Mouse (Mus musculus) C2C12 (cell line): ENCODE measurements around the gene B4galt1. TPM values are rescaled to one million over a fixed set of nuclear protein-coding genes. Genes with fewer than 3 reads are reported as not detected.

Experiments used
- H3K27me3 ChIP-seq: one replicate; pipeline ENCODE4 v1.6.1; 2011; ENCODE audit not compliant: control insufficient read depth, insufficient read depth, insufficient read length
- H3K36me3 ChIP-seq: one replicate; pipeline ENCODE4 v1.6.1; 2011; ENCODE audit not compliant: control insufficient read depth, insufficient read depth
- H3K4me3 ChIP-seq: one replicate; pipeline ENCODE4 v1.5.1; 2011; ENCODE audit warnings: mild to moderate bottlenecking, control low read depth; ENCODE audit not compliant: poor library complexity, insufficient read depth, severe bottlenecking
- H3K79me2 ChIP-seq: one replicate; pipeline ENCODE4 v1.6.1; 2011; ENCODE audit not compliant: control insufficient read depth, insufficient read depth
- H3K79me3 ChIP-seq: one replicate; pipeline ENCODE4 v1.6.1; 2011; ENCODE audit warnings: low read depth, control low read depth
- H3ac ChIP-seq: one replicate; pipeline ENCODE3; 2011; ENCODE audit warnings: low read depth; ENCODE audit not compliant: control insufficient read depth, insufficient read length
- CEBPB ChIP-seq: IDR thresholded peaks from one replicate; pipeline ENCODE4 v1.6.1; 2011; ENCODE audit warnings: low read depth, mild to moderate bottlenecking, control low read depth, moderate library complexity
- CTCF ChIP-seq: IDR thresholded peaks from one replicate; pipeline ENCODE4 v1.5.1; 2011; ENCODE audit not compliant: control insufficient read depth, insufficient read depth, insufficient read length
- FOSL1 ChIP-seq: IDR thresholded peaks from one replicate; pipeline ENCODE4 v1.8.0; 2011; ENCODE audit warnings: mild to moderate bottlenecking, low read length; ENCODE audit not compliant: poor library complexity, insufficient read depth, severe bottlenecking
- MAX ChIP-seq: IDR thresholded peaks from one replicate; pipeline ENCODE4 v1.6.1; 2011; ENCODE audit warnings: mild to moderate bottlenecking, control low read depth
- MYOD1 ChIP-seq: IDR thresholded peaks from one replicate; pipeline ENCODE4 v1.6.1; 2011; ENCODE audit warnings: low read depth; ENCODE audit not compliant: control insufficient read depth, insufficient read length
- MYOG ChIP-seq: IDR thresholded peaks from one replicate; pipeline ENCODE4 v1.6.1; 2011; ENCODE audit not compliant: control insufficient read depth, insufficient read length; ENCODE audit errors: extremely low read depth
- USF1 ChIP-seq: IDR thresholded peaks from one replicate; pipeline ENCODE4 v1.6.1; 2011; ENCODE audit warnings: low read depth, mild to moderate bottlenecking, control low read depth, moderate library complexity
- polyA plus RNA-seq: library from polyadenylated mRNA; unstranded; fragments of >200 nt; fragmentation: generic; extraction: Trizol; gene quantifications from one replicate; pipeline ENCODE4 v1.2.1, GENCODE M21; 2012; ENCODE audit warnings: missing spikeins

The B4galt1 gene
- polyA plus RNA-seq, 1 experiment: 42.2 TPM

GRCm38 (mm10) chr4:40843726-40844125 lies 10.1 kb downstream of the B4galt1 start:
- peaks cover 82% of the 10 kb centered on the region for H3K79me3 ChIP-seq

DNA sequence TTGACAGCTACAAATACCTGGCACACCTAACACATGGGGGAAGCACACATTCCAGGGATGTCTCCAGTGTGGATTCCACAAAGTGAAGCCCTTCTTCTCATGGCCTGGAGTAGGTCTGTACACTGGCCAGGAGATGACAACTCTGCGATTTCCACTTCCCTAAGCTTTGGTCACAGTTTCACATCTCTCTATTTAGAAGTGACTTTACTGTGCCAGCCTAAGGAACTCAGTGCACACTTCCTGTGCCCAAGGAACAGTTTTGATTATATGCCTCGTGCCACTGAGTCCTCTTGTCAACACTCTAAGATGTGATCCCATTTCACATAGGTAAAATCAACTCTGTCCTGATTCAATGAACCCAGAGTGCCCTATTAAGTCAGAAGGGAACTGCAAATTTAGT lies 13.4 kb downstream of the B4galt1 start:
- peaks cover 76% of the 10 kb centered on the region for H3K79me3 ChIP-seq
- TF ChIP-seq CTCF (no peak), USF1 (no peak), MYOG (no peak), MYOD1 (no peak), CEBPB (no peak), MAX (no peak), FOSL1 (no peak)
- H3ac ChIP-seq: no peak overlapping the region

More at GRCm38 (mm10) chr4:40843726-40844125, 10.1 kb downstream of the B4galt1 start:
- Histone ChIP-seq H3K4me3 (no peak overlapping the region), H3K79me2 (peaks cover 98% of the 10 kb centered on the region), H3ac (peak overlapping the region; percentile 20), H3K36me3 (no peaks in the 10 kb centered on the region), H3K27me3 (no peaks in the 10 kb centered on the region)
- TF ChIP-seq FOSL1 (no peak), CTCF (no peak), MYOG (no peak)

GRCm38 (mm10) chr4:40839251-40839650 lies 14.6 kb downstream of the B4galt1 start:
- H3K36me3 ChIP-seq: no peaks in the 10 kb centered on the region
- peaks cover 74% of the 10 kb centered on the region for H3K79me3 ChIP-seq
- H3ac ChIP-seq: no peak overlapping the region
- H3K4me3 ChIP-seq: no peak overlapping the region
- H3K27me3 ChIP-seq: no peaks in the 10 kb centered on the region
- peaks cover 98% of the 10 kb centered on the region for H3K79me2 ChIP-seq
- no peak for TF ChIP-seq MAX
- TF ChIP-seq MYOG: no peak
- no peak for TF ChIP-seq CEBPB

More for the DNA sequence above, 13.4 kb downstream of the B4galt1 start:
- H3K79me2 ChIP-seq: peaks cover 98% of the 10 kb centered on the region
- H3K27me3 ChIP-seq: no peaks in the 10 kb centered on the region
- H3K4me3 ChIP-seq: no peak overlapping the region
- no peaks in the 10 kb centered on the region for H3K36me3 ChIP-seq

DNA sequence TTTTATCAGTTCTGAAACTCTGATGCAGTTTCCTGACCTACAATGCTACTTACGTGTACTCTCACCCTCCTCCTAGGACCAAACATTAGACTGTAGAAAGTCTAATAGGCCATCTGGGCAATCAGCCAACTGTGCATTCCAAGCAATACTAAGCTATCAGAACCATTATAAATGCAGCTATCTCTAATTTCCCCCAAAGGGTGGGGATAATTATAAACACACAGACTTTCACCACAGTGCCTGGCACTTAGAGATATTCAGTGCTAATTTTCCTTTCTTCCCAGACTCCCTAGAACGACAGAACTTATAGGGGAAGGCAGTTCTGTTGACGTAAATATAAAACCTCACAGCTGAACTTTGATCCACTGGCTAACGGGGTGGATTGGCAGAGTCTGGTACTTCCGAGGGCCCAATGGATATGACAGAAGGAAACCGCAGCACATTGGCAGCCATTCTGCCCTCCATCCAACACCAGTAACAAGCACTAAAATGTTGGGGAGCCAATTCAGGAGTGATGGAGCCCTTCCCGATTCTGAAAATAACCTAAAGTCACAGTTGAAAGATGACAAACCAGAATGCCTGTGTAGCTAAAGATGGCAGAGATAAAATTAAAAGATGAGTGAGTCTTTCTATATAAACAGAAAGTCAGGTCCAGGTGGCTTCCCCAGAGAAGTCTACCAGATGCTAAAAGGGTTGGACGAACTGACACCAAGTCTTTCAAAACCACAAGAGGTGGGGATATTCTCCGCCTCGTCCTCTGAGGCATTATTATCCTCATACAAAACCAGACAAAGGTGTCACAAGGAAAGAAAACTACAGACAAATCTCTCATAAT lies 16.1 kb downstream of the B4galt1 start:
- TF ChIP-seq CEBPB (no peak), MYOG (no peak), FOSL1 (no peak)
- Histone ChIP-seq H3K4me3 (no peak overlapping the region), H3K36me3 (peaks cover 9% of the 10 kb centered on the region), H3K27me3 (no peaks in the 10 kb centered on the region), H3K79me2 (peaks cover 98% of the 10 kb centered on the region), H3ac (no peak overlapping the region), H3K79me3 (peaks cover 79% of the 10 kb centered on the region)

GRCm38 (mm10) chr4:40837008-40837407 lies 16.8 kb downstream of the B4galt1 start:
- no peak overlapping the region for H3ac ChIP-seq
- no peaks in the 10 kb centered on the region for H3K27me3 ChIP-seq
- H3K36me3 ChIP-seq: peaks cover 9% of the 10 kb centered on the region
- H3K79me2 ChIP-seq: peaks cover 98% of the 10 kb centered on the region
- peaks cover 77% of the 10 kb centered on the region for H3K79me3 ChIP-seq
- no peak overlapping the region for H3K4me3 ChIP-seq
- TF ChIP-seq MYOD1 (no peak), MAX (no peak), FOSL1 (no peak), USF1 (no peak), CEBPB (no peak), MYOG (no peak), CTCF (no peak)

- Histone ChIP-seq H3K27me3 (no peaks in the 10 kb centered on the region), H3K79me2 (peaks cover 98% of the 10 kb centered on the region), H3K79me3 (peaks cover 81% of the 10 kb centered on the region), H3K36me3 (peaks cover 9% of the 10 kb centered on the region), H3K4me3 (no peak overlapping the region), H3ac (no peak overlapping the region)
- TF ChIP-seq MAX: no peak
- no peak for TF ChIP-seq FOSL1
- no peak for TF ChIP-seq USF1
- no peak for TF ChIP-seq CTCF
- no peak for TF ChIP-seq MYOG
- TF ChIP-seq MYOD1: no peak
- no peak for TF ChIP-seq CEBPB
Measured at GRCm38 (mm10) chr4:40834872-40835271, 18.9 kb downstream of the B4galt1 start.
